Mouse (Mus musculus) B cell, adult 2 months (primary cell): ENCODE results near the gene Cenpe.

Source experiments
- DNase-seq, 2 experiments: peaks; one replicate each; pipeline ENCODE4 v3.0.0; 2022

Gene Cenpe

GRCm38 (mm10) chr3:135281701-135282100 lies 69.4 kb downstream of the Cenpe start:
- DNase-seq: no peak

GRCm38 (mm10) chr3:135285256-135285655 lies 72.9 kb downstream of the Cenpe start:
- DNase-seq: no peak

GRCm38 (mm10) chr3:135285807-135286206 lies 73.5 kb downstream of the Cenpe start:
- DNase-seq: no peak

GRCm38 (mm10) chr3:135288138-135288750 lies 75.9 kb downstream of the Cenpe start:
- DNase-seq: no peak

GRCm38 (mm10) chr3:135289148-135289547 lies 76.8 kb downstream of the Cenpe start:
- no peak for DNase-seq

GRCm38 (mm10) chr3:135290249-135290894 lies 78.0 kb downstream of the Cenpe start:
- DNase-seq: peak; percentile 42 to 49

GRCm38 (mm10) chr3:135293703-135294102 lies 81.4 kb downstream of the Cenpe start:
- no peak for DNase-seq

GRCm38 (mm10) chr3:135295559-135295958 lies 83.2 kb downstream of the Cenpe start:
- DNase-seq: no peak

GRCm38 (mm10) chr3:135298560-135298959 lies 86.2 kb downstream of the Cenpe start:
- DNase-seq: no peak

GRCm38 (mm10) chr3:135300081-135300480 lies 87.7 kb downstream of the Cenpe start:
- DNase-seq: no peak

- DNase-seq: no peak
Observed at GRCm38 (mm10) chr3:135304060-135304459, 91.7 kb downstream of the Cenpe start.

- DNase-seq: no peak
Observed at GRCm38 (mm10) chr3:135304566-135304965, 92.2 kb downstream of the Cenpe start.

- peak; percentile 16 to 25 for DNase-seq
Observed at GRCm38 (mm10) chr3:135307411-135308259, 95.3 kb downstream of the Cenpe start, which contains the start of gene Slc9b2. Gene Slc9b2, plus strand, starts transcription at chr3:135307700.

- DNase-seq: no peak
Observed at GRCm38 (mm10) chr3:135312916-135313491, 100.7 kb downstream of the Cenpe start.

GRCm38 (mm10) chr3:135313727-135314126 lies 101.4 kb downstream of the Cenpe start:
- DNase-seq: no peak

GRCm38 (mm10) chr3:135314811-135315210 lies 102.5 kb downstream of the Cenpe start:
- no peak for DNase-seq

- DNase-seq: no peak
Observed at GRCm38 (mm10) chr3:135315720-135316425, 103.5 kb downstream of the Cenpe start.

GRCm38 (mm10) chr3:135318331-135318730 lies 106.0 kb downstream of the Cenpe start:
- no peak for DNase-seq
